Mouse (Mus musculus) c-Kit-positive CD71-negative TER-119-negative erythroid progenitor cells, embryonic 14.5 days (primary cell): Measurements from ENCODE around the gene Brinp1.
"Not testable (repeated sequence)": the region's sequence is repeated elsewhere in the genome, so short reads cannot be mapped to it uniquely, and the experiment has no call there.

Experiments used
- DNase-seq: peaks from one replicate; pipeline ENCODE4 v3.0.0-alpha.2; 2013; ENCODE audit warnings: low read depth

Brinp1 gene

GRCm38 (mm10) chr4:68813997-68814396 lies 140.2 kb downstream of the Brinp1 start:
- DNase-seq = not testable (repeated sequence)

GRCm38 (mm10) chr4:68806502-68806901 lies 147.7 kb downstream of the Brinp1 start:
- no peak for DNase-seq

GRCm38 (mm10) chr4:68801923-68802855 lies 152.0 kb downstream of the Brinp1 start:
- no peak for DNase-seq

GRCm38 (mm10) chr4:68790003-68790402 lies 164.2 kb downstream of the Brinp1 start:
- no peak for DNase-seq

GRCm38 (mm10) chr4:68788477-68788999 lies 165.7 kb downstream of the Brinp1 start:
- no peak for DNase-seq

- no peak for DNase-seq
Measured at GRCm38 (mm10) chr4:68787642-68788041, 166.6 kb downstream of the Brinp1 start.

- no peak for DNase-seq
Measured at GRCm38 (mm10) chr4:68768256-68768655, 185.9 kb downstream of the Brinp1 start.

- no peak for DNase-seq
Measured at GRCm38 (mm10) chr4:68767393-68767792, 186.8 kb downstream of the Brinp1 start.

- no peak for DNase-seq
Measured at GRCm38 (mm10) chr4:68765772-68766573, 188.2 kb downstream of the Brinp1 start.

- DNase-seq = no peak
Measured at GRCm38 (mm10) chr4:68764937-68765336, 189.3 kb downstream of the Brinp1 start.

GRCm38 (mm10) chr4:68720983-68721382 lies 233.2 kb downstream of the Brinp1 start:
- no peak for DNase-seq
